Mouse (Mus musculus): ENCODE data around the gene Cirbp.

Cirbp gene

GRCm38 (mm10) chr10:80177441-80178279, 11.9 kb downstream of the Cirbp start:
- no peak for DNase-seq (ENCODE audit: low read depth, low spot score)

DNA sequence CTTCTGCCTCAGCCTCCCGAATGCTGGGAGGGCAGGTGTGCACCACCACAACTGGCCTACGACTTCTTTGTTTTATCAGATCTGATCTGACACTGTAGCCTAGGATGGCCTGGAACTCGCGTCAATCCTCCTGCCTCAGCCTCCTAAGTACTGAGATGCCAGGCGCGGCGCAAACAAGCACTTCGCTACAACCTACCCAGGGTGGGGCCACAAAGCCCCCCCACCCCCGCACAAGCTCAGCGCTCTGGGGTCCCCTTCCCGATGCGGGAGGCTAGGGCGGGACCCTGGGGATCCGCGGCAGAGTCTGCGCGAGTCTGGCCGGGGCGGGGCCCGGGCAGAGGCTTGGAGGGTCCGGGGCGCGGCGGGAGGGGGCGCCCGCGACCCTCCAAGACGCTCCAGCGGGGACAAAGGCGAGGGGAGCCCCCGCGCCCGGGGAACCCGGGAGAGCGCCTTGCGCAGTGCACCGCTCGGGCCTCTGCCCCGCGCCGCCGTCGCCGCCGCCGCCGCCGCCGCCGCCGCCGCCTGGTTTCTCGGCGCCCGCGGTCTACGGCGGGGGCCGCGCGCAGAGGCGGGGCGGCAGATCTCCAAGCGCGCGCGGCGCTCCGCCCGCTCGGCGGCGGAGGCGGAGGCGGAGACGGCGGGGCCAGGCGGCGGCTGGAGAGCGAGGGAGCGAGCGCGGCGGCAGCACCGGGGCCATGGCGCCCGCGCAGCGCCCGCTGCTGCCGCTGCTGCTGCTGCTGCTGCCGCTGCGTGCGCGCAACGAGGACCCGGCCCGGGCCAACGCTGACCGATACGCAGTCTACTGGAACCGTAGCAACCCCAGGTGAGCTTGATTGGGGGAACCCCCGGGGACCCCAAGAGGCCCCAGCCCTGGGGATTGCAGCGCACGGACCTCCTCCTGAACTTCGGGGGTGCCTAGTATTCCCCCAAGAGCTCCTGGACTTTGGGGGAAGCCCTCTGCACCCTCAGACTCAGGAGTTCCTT, 13.6 kb downstream of the Cirbp start, which contains the start of gene Efna2:
Efna2 (plus strand) TSS at position 415 of the 984 bp plus-strand sequence.
- DNase-seq (ENCODE audit: low read depth, low spot score), result no peak

- no peak for DNase-seq (ENCODE audit: low read depth, low spot score)
These were observed 14.5 kb downstream of the Cirbp start for GRCm38 (mm10) chr10:80180288-80180687.

DNA sequence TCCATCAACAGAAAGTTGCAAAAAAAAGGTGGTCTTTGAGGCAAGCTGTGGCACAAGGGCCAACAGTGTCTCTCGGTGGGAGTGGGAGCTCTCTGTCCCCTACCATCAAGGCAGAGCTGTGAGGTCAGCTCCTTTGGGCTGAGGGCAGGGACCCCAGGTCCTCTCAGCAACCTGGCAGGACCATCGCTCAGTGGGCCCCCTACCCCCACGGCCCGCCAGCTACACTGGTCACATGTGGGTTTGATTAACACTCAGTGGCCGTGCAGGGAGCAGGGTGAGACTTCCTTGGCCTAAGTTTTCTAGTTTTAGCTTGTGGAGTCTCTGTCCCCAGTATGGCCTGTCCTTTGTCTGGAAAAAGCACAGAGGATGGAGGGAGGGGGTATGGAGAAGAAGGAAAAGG, 15.0 kb downstream of the Cirbp start:
- no peak for DNase-seq (ENCODE audit: low read depth, low spot score)

- no peak for DNase-seq (ENCODE audit: low read depth, low spot score)
These were observed 16.8 kb downstream of the Cirbp start for GRCm38 (mm10) chr10:80182547-80182946.

- DNase-seq (ENCODE audit: low read depth, low spot score), result no peak
These were observed 20.9 kb downstream of the Cirbp start for GRCm38 (mm10) chr10:80186649-80187048.

DNA sequence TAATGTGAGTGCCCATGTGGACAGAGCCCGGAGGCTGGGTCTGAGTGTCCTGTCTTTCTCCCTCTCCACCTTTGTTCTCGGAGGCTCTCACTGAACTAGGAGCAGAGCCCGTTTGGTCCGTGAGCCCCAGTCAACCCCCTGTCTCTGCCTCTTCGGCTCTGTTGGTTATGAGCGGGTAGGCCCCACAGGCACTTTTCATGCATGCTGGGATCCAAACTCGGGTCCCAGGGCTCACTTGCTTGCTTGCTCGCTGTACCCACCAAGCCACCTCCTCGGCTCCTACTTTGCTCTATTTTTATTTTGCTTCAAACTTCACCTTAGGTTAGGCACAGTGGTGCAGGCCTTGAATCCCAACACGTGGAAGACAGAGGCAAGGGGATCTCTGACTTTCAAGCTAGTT, 22.0 kb downstream of the Cirbp start:
- DNase-seq (ENCODE audit: low read depth, low spot score), result no peak

GRCm38 (mm10) chr10:80188453-80189024, 22.8 kb downstream of the Cirbp start:
- no peak for DNase-seq (ENCODE audit: low read depth, low spot score)

DNA sequence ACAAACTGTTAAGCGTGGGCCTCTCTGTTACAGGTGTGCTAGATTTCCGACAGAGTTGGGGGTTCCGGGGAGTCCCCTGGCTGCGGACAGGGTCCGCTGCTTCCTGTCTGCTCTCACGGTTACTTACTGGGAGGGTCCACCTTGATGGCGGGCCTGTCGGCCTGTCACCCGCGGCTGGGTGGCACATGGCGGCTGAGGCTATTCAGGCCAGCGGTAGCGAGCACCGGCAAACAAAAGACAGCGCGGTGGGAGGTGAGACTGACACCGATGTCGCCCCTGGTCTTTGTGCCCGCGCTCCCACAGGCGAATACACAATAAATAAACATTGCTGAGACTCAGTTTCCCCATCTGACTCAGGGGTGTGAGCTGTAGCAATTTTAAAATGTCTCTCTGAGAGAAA, 24.2 kb downstream of the Cirbp start:
- no peak for DNase-seq (ENCODE audit: low read depth, low spot score)

- no peak for DNase-seq (ENCODE audit: low read depth, low spot score)
These were observed 24.8 kb downstream of the Cirbp start for GRCm38 (mm10) chr10:80190491-80191051.

DNA sequence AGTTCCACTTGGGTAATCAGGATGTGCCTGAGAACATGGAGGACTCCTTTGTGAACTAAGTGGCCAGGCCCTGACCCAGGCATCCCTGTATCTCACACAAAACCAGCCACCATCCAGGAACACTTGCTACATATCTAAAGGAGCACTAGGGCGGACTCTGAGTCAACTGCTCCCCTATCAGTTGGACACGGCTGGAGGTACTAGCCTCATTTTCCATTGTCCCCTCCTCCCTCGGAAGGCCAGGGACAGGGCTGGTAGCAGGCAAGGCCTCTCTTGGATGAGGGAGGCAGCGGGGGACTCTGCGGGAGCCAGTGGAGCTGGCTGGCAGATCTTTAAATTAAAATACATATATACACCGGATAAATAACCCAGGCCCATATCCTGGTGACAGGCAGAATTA, 28.2 kb downstream of the Cirbp start:
- DNase-seq (ENCODE audit: low read depth, low spot score), result no peak

GRCm38 (mm10) chr10:80194441-80194840, 28.7 kb downstream of the Cirbp start:
- DNase-seq (ENCODE audit: low read depth, low spot score), result no peak

DNA sequence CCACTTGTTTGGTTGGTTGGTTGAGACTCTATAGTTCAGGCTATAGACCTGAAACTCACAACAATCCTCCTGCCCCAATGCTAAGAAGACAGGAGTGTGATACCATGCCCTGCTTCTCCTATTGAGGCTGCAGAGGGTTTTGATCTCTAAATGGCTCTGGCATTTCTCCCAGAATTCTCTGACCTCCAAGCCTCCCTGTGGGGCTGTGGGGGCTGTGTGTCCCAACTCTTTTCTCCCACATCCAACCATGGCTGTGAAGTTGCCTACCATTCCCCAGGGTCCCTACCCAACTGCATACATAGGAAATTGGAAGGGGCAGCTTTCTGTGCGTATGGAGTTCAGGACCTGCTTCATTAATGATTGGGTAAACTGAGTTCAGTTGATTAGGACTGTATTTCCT, 30.4 kb downstream of the Cirbp start:
- DNase-seq (ENCODE audit: low read depth, low spot score), result no peak

DNA sequence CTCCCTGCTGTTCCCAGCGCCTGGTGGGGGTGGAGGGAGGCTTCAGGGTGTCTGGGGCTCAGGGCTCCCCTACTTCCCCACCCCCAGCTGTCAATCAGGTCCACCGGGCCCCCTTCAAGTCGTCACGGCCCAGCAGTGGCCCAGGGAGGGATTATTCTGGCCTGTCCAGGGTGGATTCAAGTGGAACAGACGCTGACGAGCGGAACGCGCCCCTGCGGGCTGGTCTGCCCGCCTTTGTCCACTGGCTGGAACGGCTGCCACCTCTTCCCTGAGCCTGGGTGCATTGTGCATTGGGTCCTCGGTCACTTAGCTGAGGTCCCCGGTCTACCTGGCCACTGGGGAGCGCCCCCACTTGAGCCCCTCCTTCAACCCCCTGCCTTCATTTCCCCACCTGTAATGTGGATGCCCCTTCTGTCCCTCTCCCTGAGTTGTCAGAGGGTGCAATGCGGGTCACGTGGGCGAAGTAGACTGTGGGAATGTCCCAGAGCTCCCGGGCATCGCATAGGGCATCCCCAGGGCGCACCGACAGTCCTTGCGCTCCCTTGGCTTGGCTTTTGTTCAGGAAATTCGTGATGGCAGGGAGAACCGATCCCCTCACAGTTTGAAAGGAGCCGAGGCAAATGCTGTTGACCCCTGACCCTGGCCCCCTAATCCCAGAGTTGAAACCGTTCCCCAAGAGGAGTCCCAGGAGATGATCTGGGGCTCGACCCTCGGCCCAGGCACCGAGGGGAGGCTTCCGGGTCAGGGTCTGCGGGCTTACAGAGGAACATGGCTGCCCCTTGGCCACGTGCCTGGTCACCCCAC, 31.2 kb downstream of the Cirbp start:
- DNase-seq (ENCODE audit: low read depth, low spot score), result no peak

- no peak for DNase-seq (ENCODE audit: low read depth, low spot score)
These were observed 33.7 kb downstream of the Cirbp start for GRCm38 (mm10) chr10:80199440-80200008.

DNA sequence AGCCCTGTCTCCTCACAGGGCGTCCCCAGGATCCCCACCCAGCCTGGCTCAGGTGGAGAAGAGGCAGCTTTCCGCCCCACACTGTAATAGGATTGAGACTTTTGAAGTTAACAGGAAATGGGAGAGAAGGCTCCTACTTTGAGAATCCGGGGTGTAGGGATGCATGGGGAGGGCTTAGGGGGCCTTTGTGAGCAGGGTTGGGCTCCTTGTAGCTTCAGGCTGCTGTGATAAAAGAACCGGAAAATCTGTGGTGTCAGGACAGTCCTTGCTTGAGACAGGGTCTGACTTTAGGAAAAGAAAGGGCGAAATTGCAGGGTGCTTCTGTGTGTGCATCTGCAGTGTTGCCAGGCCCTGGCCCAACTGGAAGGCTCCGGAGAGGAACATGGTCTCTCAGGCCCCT, 34.7 kb downstream of the Cirbp start:
- DNase-seq (ENCODE audit: low read depth, low spot score), result no peak

GRCm38 (mm10) chr10:80204055-80204454, 38.3 kb downstream of the Cirbp start:
- no peak for DNase-seq (ENCODE audit: low read depth, low spot score)

DNA sequence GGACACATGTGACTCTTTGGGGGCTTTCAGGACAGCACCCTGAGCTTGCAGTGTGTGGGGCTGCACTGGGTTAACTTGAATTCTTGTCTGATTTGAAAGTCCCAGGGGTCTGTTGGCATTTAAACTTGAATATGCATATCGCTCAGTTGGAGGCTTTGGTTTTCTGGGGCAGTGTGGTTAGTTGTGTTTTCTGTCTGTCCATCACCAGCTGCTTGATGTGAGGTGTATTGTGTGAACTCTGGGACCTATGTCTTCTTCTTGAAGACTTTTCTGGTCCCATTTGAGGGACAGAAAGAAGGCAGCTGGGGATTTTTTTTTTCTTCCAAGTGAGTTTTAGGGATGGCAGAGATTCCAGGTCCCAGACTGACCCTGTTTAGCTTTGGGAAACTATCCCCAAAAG, 41.4 kb downstream of the Cirbp start:
- no peak for DNase-seq (ENCODE audit: low read depth, low spot score)

GRCm38 (mm10) chr10:80207676-80208075, 41.9 kb downstream of the Cirbp start:
- no peak for DNase-seq (ENCODE audit: low read depth, low spot score)

DNA sequence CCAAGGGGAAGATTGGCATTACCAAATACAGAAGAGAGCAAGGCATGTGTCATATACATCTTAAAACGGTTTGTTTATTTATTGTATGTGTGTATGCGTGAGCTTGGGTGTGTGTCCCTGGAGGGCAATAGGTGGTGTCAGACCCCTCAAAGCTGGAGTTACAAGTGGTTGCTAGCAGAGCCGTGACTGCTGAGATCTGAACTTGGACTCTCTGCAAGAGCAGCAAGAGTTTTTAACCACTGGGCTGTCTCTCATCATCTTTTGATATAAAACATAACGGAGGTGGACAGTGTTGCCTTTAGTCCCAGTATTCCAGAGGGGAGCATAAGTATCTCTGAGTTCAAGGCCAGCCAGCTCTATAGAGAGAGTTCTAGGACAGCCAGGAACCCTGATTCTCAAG, 42.5 kb downstream of the Cirbp start:
- no peak for DNase-seq (ENCODE audit: low read depth, low spot score)

All from telencephalon, adult 2 months (tissue).